10 mouse cellular contexts compared by ENCODE assay signal in genomic region chr2:160958737-160959136, GRCm38 (mm10). TPM values are rescaled to one million over a fixed set of nuclear protein-coding genes. Genes with fewer than 3 reads are reported as not detected.
DNase-seq lines count a peak whose midpoint lies in the region; ATAC-seq and TF ChIP-seq lines count a peak whose summit lies in the region.
"Had no signal": no experiment of that assay in that cellular context is flagged by ENCODE, and none has a peak within 500 bp of the region (broad histone marks: within the 10 kb centered on the region; RNA-seq: fewer than 3 reads in every experiment).

No protein-coding gene starts in this region.

- no peaks in the 10 kb centered on the region for H3K9me3 ChIP-seq in hindbrain, postnatal 0 days (ENCODE audit: low read length)
- no peaks in the 10 kb centered on the region for H3K9me3 ChIP-seq in hindbrain, embryonic 16.5 days (ENCODE audit: control insufficient read depth, low read length)
- H3K9me3 ChIP-seq: limb, embryonic 13.5 days had no signal

- TF ChIP-seq CTCF in hindbrain, postnatal 0 days (IDR thresholded peaks at IDR 0.05; ENCODE audit: low read depth), result peak; percentile 45; the same call in 1 of the 2 replicates
- 0 out of 2 replicates have a peak, but pooled peaks have one; percentile 17 for TF ChIP-seq CTCF in bone marrow, adult 2 months (IDR thresholded peaks at IDR 0.05; ENCODE audit: control insufficient read depth, insufficient read depth, low read length)

- 96% methylated on average over 5 of the region's 5 CpGs for WGBS in hindbrain, postnatal 0 days
- WGBS in hindbrain, embryonic 16.5 days, result 94% methylated on average over 5 of the region's 5 CpGs
- WGBS in bone marrow, adult 2 months, result 92% methylated on average over 5 of the region's 5 CpGs

- TF ChIP-seq POLR2A in bone marrow, adult 2 months (IDR thresholded peaks at IDR 0.05; ENCODE audit: borderline replicate concordance, control insufficient read depth, low read depth, low read length), result no peak

- H3K9ac ChIP-seq in hindbrain, postnatal 0 days (replicated peaks; ENCODE audit: low read length), result no peak overlapping the region
- H3K9ac ChIP-seq in hindbrain, embryonic 16.5 days (ENCODE audit: low read depth, low read length), result no peak overlapping the region
- H3K9ac ChIP-seq: limb, embryonic 13.5 days had no signal

- no peaks in the 10 kb centered on the region for H3K27me3 ChIP-seq in hindbrain, postnatal 0 days (ENCODE audit: insufficient read depth, low read length)
- no peaks in the 10 kb centered on the region for H3K27me3 ChIP-seq in hindbrain, embryonic 16.5 days (replicated peaks; ENCODE audit: control insufficient read depth, insufficient read depth, low read length)
- H3K27me3 ChIP-seq: limb, embryonic 13.5 days had no signal

- no peak for ATAC-seq in hindbrain, postnatal 0 days
- ATAC-seq in hindbrain, embryonic 16.5 days, result no peak
- ATAC-seq in megakaryocyte progenitor cell, adult 5-6 weeks (replicated peaks; ENCODE audit: poor library complexity), result peak; percentile 39; the same call in 1 of the 2 replicates

- peaks cover 54% of the 10 kb centered on the region for H3K36me3 ChIP-seq in hindbrain, postnatal 0 days (ENCODE audit: insufficient read depth, low read length)
- peaks cover 44% of the 10 kb centered on the region for H3K36me3 ChIP-seq in hindbrain, embryonic 16.5 days (ENCODE audit: control insufficient read depth, insufficient read depth, low read length)

- no peak overlapping the region for H3K27ac ChIP-seq in hindbrain, postnatal 0 days
- H3K27ac ChIP-seq in hindbrain, embryonic 16.5 days (ENCODE audit: low read depth, low read length), result no peak overlapping the region
- H3K27ac ChIP-seq in bone marrow, adult 2 months (ENCODE audit: control insufficient read depth, insufficient read depth, low read depth, low read length, poor library complexity), result no peak overlapping the region
- H3K27ac ChIP-seq: limb, embryonic 13.5 days had no signal

- no peaks in the 10 kb centered on the region; the same call in 1 of the 2 replicates for H3K4me1 ChIP-seq in hindbrain, postnatal 0 days (ENCODE audit: insufficient read depth, low read length)
- no peaks in the 10 kb centered on the region for H3K4me1 ChIP-seq in hindbrain, embryonic 16.5 days (ENCODE audit: control insufficient read depth, insufficient read depth, low read depth, low read length)
- H3K4me1 ChIP-seq in bone marrow, adult 2 months (ENCODE audit: control insufficient read depth, insufficient read depth, low read length), result no peaks in the 10 kb centered on the region; the same call in 1 of the 2 replicates

- DNase-seq in hindbrain, postnatal 0 days (ENCODE audit: low spot score), result peak; percentile 39
- peak; percentile 46 for DNase-seq in right cerebral cortex, adult 2 months (ENCODE audit: low spot score in 2 of 2)
- DNase-seq in right cerebral cortex, postnatal 4 days, result no peak
- no peak for DNase-seq in thymus, postnatal 0 days (ENCODE audit: low spot score)
- DNase-seq: thymus, postnatal 36 days had no signal

- no peak overlapping the region for H3K4me2 ChIP-seq in hindbrain, postnatal 0 days (ENCODE audit: low read depth, low read length)
- H3K4me2 ChIP-seq in hindbrain, embryonic 16.5 days (ENCODE audit: low read length), result no peak overlapping the region
- H3K4me2 ChIP-seq: limb, embryonic 13.5 days had no signal

- H3K4me3 ChIP-seq in hindbrain, postnatal 0 days (ENCODE audit: low read length), result no peak overlapping the region
- H3K4me3 ChIP-seq in hindbrain, embryonic 16.5 days (ENCODE audit: low read length), result no peak overlapping the region
- no peak overlapping the region for H3K4me3 ChIP-seq in bone marrow, adult 2 months (replicated peaks; ENCODE audit: control insufficient read depth, low read depth, low read length)
- H3K4me3 ChIP-seq: limb, embryonic 13.5 days had no signal

RNA-seq across cellular contexts. Expression of gene Emilin3, which starts 46.6 kb away (rescaled TPM):
- 2.0 and 3.1 TPM in 2 replicates for total RNA-seq in hindbrain, postnatal 0 days (2014; rRNA removed)
- 0.39 and 0.54 TPM in 2 replicates for polyA plus RNA-seq in hindbrain, postnatal 0 days (2015; fragmentation: Nextera tagmentation; extraction: Ambion mirVana)
- polyA plus RNA-seq in hindbrain, embryonic 16.5 days (2015; fragmentation: Nextera tagmentation; extraction: Ambion mirVana), result 0.70 and 1.3 TPM in 2 replicates
- 0.57 TPM in 1 of 2 replicates, not detected in the other for polyA plus RNA-seq in bone marrow, adult 2 months (2011; ENCODE audit: insufficient read depth, insufficient read length, low replicate concordance, missing spikeins)
- total RNA-seq in megakaryocyte progenitor cell, adult 5-6 weeks (2015), result not detected in 2 replicates
- total RNA-seq in megakaryocyte progenitor cell, adult 5-6 weeks (2017), result not detected in 2 replicates
- 0.62 and 0.65 TPM in 2 replicates for polyA plus RNA-seq in thymus, postnatal 0 days (2015; fragmentation: Nextera tagmentation; extraction: Ambion mirVana)
- total RNA-seq: monocyte, adult 5-6 weeks had no signal

Comparison
In these comparisons a context has a peak if more than half of its experiments do, and no peak if none do; other contexts are left out.
1. DNase-seq: peak in hindbrain, postnatal 0 days (single experiment) and right cerebral cortex, adult 2 months (2 of 2); none in right cerebral cortex, postnatal 4 days (single experiment) and thymus, postnatal 0 days (single experiment).